Mouse (Mus musculus) forebrain, embryonic 10.5 days (tissue): ENCODE measurements at regions not wholly inside any gene's neighbourhood (a gene's known extent, or its start where the extent isn't known, plus 50 kb on each side); places are given as distances from the start of the nearest gene placed in this dataset.

Experiments
- DNase-seq: peaks from one replicate; pipeline ENCODE4 v3.0.0-alpha.2; 2017; ENCODE audit warnings: low spot score; ENCODE audit errors: extremely low spot score
- H3K27ac ChIP-seq: fragments of 300-500 bp; sonication (generic); 2 replicates; pipeline ENCODE4 v1.5.1; 2016; ENCODE audit warnings: mild to moderate bottlenecking
- H3K27me3 ChIP-seq: fragments of 300-500 bp; sonication (generic); 2 replicates; pipeline ENCODE4 v1.6.1; 2016; ENCODE audit warnings: mild to moderate bottlenecking; ENCODE audit not compliant: poor library complexity, severe bottlenecking
- H3K36me3 ChIP-seq: fragments of 300-500 bp; sonication (generic); replicated peaks from 2 replicates; pipeline ENCODE4 v1.6.1; 2016; ENCODE audit warnings: mild to moderate bottlenecking, moderate library complexity
- H3K4me1 ChIP-seq: fragments of 300-500 bp; sonication (generic); 2 replicates; pipeline ENCODE4 v1.6.1; 2016
- H3K4me3 ChIP-seq: fragments of 300-500 bp; sonication (generic); 2 replicates; pipeline ENCODE4 v1.5.1; 2016; ENCODE audit warnings: mild to moderate bottlenecking, moderate library complexity
- H3K9me3 ChIP-seq: fragments of 300-500 bp; sonication (generic); 2 replicates; pipeline ENCODE4 v1.6.1; 2016; ENCODE audit warnings: mild to moderate bottlenecking, moderate library complexity
- WGBS: fragments of 180-500 bp; shearing (Covaris S2); methylation state at CpG from one replicate; pipeline ENCODE4 v1.1.7; 2016; 5-methylcytosine and 5-hydroxymethylcytosine counted together

DNA sequence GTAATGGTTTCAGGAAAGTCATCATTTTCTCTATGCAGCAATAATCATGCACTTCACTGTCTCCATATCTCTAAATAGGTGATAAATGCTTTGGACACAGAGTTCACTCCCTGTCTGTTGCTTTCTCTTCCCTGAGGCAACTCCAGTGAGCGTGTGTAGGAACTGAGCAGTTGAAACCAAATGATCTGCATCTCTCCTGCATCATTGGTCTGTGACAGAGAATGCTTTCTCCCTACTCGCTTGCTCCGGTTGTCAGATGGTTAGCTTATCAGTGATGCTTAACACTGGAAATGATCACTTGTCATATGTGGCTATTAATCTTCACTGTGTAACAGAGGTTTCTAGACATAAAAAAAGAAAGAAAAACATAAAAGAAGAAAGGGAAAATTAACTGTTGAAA is 969.7 kb upstream of the Sel1l start:
- no peak overlapping the region for H3K4me3 ChIP-seq
- H3K4me1 ChIP-seq, result no peaks in the 10 kb centered on the region
- H3K27me3 ChIP-seq, result no peaks in the 10 kb centered on the region
- no peaks in the 10 kb centered on the region for H3K36me3 ChIP-seq
- H3K27ac ChIP-seq, result no peak overlapping the region
- no peaks in the 10 kb centered on the region for H3K9me3 ChIP-seq
- WGBS, result 89% methylated on average over 3 of the region's 3 CpGs
- DNase-seq, result no peak

DNA sequence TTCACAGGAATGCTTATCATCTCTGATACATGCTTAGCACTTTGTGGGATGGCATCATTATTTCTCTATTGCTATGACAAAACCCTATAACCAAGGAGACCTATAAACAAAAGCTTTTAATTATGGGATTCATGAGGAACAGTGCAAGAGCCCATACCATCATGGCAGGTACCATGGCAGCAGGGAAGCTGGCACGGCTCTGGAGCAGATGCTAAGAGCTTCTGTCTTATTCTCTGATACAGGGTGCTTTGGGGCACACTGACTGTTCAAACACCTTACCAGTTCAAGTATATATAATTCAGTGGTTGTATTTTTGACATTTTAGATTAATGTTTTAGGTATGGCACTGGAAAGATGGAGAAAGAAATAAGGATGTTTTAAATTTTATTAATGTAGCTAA is 952.2 kb upstream of the Sel1l start:
- DNase-seq, result no peak
- WGBS, result 93% methylated on average over 1 of the region's 1 CpGs
- Histone ChIP-seq H3K27me3 (no peaks in the 10 kb centered on the region), H3K4me3 (no peak overlapping the region), H3K9me3 (no peaks in the 10 kb centered on the region), H3K27ac (no peak overlapping the region), H3K4me1 (no peaks in the 10 kb centered on the region), H3K36me3 (no peaks in the 10 kb centered on the region)

DNA sequence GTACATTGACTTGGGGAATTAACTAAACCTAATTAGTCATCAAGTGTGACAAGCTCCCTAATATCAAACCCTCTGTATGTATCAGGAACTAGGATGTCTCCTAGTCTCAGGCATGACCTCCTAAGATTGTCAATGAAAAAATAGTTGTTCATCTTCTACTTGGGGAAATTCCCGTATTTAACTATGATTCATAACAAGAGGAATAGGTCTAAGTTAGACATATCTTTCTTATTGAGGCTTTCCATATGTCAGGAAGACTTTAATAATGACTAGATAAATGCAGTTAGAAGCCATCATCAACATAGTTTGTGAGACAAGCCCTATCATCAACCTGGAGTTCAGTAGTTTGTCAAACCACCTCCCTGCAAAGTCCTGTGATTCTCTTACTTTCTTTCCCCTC is 934.4 kb upstream of the Sel1l start:
- no peaks in the 10 kb centered on the region for H3K9me3 ChIP-seq
- H3K4me1 ChIP-seq, result no peaks in the 10 kb centered on the region
- no peak for DNase-seq
- H3K4me3 ChIP-seq, result no peak overlapping the region
- no peaks in the 10 kb centered on the region for H3K27me3 ChIP-seq
- WGBS, result 88% methylated on average over 1 of the region's 1 CpGs
- H3K27ac ChIP-seq, result no peak overlapping the region
- no peaks in the 10 kb centered on the region for H3K36me3 ChIP-seq

DNA sequence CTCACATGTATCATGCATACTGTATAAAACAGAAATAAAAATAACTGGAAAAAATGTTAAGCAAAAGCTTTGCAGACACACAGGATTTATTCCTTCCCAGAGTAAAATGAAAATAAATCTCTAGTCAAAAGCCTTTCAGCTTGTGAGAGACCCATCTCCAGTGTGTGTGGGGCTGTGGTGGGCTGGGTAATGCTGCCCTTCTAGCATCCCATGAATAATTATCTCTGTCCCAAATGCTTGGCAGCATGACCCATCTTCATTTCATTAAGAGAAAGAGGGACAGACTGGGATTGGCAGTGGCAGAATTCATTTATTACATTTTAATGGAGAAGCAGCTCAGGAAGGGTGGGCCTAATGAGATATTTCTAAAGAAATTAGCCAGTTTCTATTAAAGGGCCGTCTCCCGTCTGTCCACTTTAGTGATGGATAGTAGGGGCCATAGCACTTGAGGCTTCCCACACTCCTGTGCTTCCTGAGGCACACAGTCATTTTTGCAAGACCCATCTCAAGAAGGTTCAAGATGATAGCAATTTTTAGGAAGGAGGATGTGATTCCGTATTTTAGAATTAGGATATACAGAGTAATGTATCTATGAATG is 930.8 kb upstream of the Sel1l start:
- Histone ChIP-seq H3K4me1 (no peaks in the 10 kb centered on the region), H3K9me3 (no peaks in the 10 kb centered on the region), H3K27ac (no peak overlapping the region), H3K4me3 (no peak overlapping the region), H3K36me3 (no peaks in the 10 kb centered on the region), H3K27me3 (no peaks in the 10 kb centered on the region)
- WGBS, result 97% methylated on average over 3 of the region's 3 CpGs
- no peak for DNase-seq

DNA sequence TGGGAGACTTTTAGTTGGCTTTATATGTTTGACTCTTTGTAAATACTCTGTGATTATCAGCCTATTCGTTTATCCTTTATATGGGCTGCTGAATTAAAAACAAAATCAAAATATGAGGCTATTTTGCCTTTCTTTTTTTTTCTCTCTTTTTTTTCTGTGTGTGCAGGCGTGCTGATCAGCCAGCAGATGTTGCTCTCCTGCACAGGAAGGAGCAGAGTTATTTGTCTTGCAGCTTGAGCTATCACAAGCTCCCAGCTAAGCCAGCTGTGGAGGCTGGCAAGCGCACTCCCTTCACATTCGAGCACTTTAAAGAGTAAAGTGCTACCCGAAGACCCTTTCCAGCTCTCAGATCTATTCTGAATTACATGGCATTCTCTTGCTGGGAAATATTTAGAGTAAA is 926.7 kb upstream of the Sel1l start:
- Histone ChIP-seq H3K27me3 (no peaks in the 10 kb centered on the region), H3K4me3 (no peak overlapping the region), H3K36me3 (no peaks in the 10 kb centered on the region), H3K4me1 (no peaks in the 10 kb centered on the region), H3K9me3 (no peaks in the 10 kb centered on the region), H3K27ac (no peak overlapping the region)
- no peak for DNase-seq
- WGBS, result 65% methylated on average over 5 of the region's 5 CpGs

GRCm38 (mm10) chr12:92748576-92748975 is 899.6 kb upstream of the Sel1l start:
- Histone ChIP-seq H3K4me3 (no peak overlapping the region), H3K36me3 (no peaks in the 10 kb centered on the region), H3K27me3 (no peaks in the 10 kb centered on the region), H3K27ac (no peak overlapping the region), H3K9me3 (no peaks in the 10 kb centered on the region), H3K4me1 (no peaks in the 10 kb centered on the region)
- no peak for DNase-seq
- WGBS, result 93% methylated on average over 1 of the region's 1 CpGs

- WGBS, result 86% methylated on average over 3 of the region's 3 CpGs
- Histone ChIP-seq H3K9me3 (no peaks in the 10 kb centered on the region), H3K27me3 (no peaks in the 10 kb centered on the region), H3K4me1 (no peaks in the 10 kb centered on the region), H3K36me3 (no peaks in the 10 kb centered on the region), H3K4me3 (no peak overlapping the region), H3K27ac (no peak overlapping the region)
- DNase-seq, result no peak
These were observed 891.9 kb upstream of the Sel1l start for GRCm38 (mm10) chr12:92740818-92741217.

DNA sequence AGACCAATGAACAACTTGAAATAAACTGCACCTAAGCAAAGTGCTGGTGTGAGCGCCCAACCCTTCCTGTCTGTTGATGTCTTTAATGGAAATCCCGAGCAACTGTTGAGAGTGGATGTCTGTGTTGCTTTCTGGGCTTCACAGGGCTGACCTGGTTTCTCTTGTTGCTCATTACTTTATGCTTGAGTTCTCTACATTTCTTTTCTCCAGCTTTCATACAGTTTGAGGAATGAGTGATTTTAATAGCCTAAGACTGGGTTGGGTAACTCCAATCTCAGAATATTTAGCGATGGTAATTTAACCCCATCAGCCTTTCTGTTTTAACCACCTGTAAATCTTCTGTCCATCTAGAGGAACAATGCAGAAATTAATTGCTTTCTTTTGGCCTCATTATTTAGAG is 890.2 kb upstream of the Sel1l start:
- DNase-seq, result no peak
- Histone ChIP-seq H3K27ac (no peak overlapping the region), H3K4me1 (no peaks in the 10 kb centered on the region), H3K4me3 (no peak overlapping the region), H3K9me3 (no peaks in the 10 kb centered on the region), H3K36me3 (no peaks in the 10 kb centered on the region), H3K27me3 (no peaks in the 10 kb centered on the region)
- 92% methylated on average over 3 of the region's 3 CpGs for whole genome bisulfite sequencing

DNA sequence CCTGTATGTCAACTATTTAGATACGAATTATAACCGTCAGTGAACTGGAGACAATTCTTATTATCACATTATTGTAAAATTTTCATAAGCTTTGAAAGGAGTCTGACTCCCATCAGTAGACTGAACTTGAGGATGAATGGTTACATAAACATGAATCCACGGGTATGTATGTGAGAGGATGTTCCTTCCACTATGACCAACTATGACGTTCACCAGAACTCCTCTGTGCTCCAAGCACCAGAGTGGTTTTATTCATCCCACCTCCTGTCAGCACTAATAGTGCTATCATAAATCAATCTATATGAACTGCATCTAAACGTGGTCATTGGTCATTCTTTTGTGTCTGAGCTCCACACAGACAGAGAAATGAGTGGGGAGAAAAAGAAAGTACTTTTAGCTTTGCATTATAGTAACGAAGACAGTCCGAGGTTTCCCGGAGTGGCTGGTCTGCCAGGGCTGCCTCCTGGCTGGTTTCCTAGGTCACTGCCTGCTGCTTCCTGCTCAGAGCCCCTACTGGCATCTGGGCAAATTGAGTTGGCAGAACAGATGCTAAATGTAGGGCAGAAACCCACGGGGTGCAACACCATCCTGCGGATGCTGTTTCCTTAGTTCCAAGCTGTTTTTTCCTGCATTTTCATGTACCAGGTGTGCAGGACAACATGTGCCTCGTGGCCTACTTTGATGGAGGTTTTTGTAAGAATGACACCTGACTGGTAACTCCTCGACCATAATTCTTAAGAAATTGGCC is 888.8 kb upstream of the Sel1l start:
- Histone ChIP-seq H3K27ac (no peak overlapping the region), H3K36me3 (no peaks in the 10 kb centered on the region), H3K27me3 (no peaks in the 10 kb centered on the region), H3K4me1 (no peaks in the 10 kb centered on the region), H3K4me3 (no peak overlapping the region), H3K9me3 (no peaks in the 10 kb centered on the region)
- 85% methylated on average over 12 of the region's 12 CpGs for WGBS
- DNase-seq, result no peak

- no peaks in the 10 kb centered on the region for H3K9me3 ChIP-seq
- no peaks in the 10 kb centered on the region for H3K27me3 ChIP-seq
- H3K4me3 ChIP-seq, result no peak overlapping the region
- DNase-seq, result no peak
- no peaks in the 10 kb centered on the region for H3K36me3 ChIP-seq
- H3K27ac ChIP-seq, result no peak overlapping the region
- H3K4me1 ChIP-seq, result no peaks in the 10 kb centered on the region
- WGBS, result 88% methylated on average over 3 of the region's 3 CpGs
These were observed 874.1 kb upstream of the Sel1l start for GRCm38 (mm10) chr12:92723022-92723421.

DNA sequence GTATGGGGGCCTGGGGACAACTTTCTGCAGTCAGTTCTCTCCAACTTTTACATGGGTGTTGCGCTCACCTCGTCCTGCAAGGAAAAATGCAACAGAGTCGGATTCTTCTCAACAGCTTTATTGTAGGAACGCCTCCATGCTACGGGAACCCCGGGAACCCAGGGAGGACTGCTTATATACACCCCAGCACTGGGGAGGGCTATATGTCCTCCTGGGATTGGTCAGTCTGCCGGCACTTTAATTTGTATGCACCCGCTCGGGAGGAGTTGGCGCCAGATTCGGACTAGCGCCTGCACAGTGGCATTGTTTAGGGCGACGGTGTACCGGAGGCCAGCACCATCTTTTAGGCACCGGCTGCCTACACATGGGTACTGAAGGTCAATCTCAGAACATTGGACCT is 864.5 kb upstream of the Sel1l start:
- WGBS, result 96% methylated on average over 16 of the region's 16 CpGs
- H3K27ac ChIP-seq, result no peak overlapping the region

DNA sequence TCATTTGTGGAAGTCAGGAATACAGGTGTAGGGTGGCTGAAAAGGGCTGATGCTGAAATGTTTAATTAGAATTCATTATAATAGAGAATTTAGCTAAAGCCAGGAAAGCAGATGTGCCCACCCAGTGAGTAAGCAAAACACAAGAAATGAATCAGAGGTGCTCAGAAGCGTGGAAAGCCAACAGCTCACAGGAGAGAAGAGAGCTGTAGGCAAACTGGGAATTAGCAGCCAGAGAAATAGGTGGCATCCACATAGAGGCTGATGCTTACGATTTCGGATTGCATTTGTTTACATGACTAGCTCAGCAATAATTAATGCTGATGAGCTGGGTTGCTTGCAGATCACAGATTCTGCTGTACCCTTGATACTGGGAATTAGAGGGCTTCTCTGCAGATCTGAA is 859.5 kb upstream of the Sel1l start:
- DNase-seq, result no peak
- no peaks in the 10 kb centered on the region for H3K27me3 ChIP-seq
- no peaks in the 10 kb centered on the region for H3K4me1 ChIP-seq
- no peak overlapping the region for H3K27ac ChIP-seq
- no peaks in the 10 kb centered on the region for H3K36me3 ChIP-seq
- H3K9me3 ChIP-seq, result no peaks in the 10 kb centered on the region
- WGBS, result 57% methylated on average over 3 of the region's 3 CpGs
- no peak overlapping the region for H3K4me3 ChIP-seq

More for the DNA sequence above, 864.5 kb upstream of the Sel1l start:
- Histone ChIP-seq H3K4me3 (no peak overlapping the region), H3K27me3 (no peaks in the 10 kb centered on the region), H3K9me3 (no peaks in the 10 kb centered on the region), H3K4me1 (no peaks in the 10 kb centered on the region), H3K36me3 (no peaks in the 10 kb centered on the region)
- no peak for DNase-seq

- no peak overlapping the region for H3K27ac ChIP-seq
These were observed 854.8 kb upstream of the Sel1l start for GRCm38 (mm10) chr12:92703731-92704130.

DNA sequence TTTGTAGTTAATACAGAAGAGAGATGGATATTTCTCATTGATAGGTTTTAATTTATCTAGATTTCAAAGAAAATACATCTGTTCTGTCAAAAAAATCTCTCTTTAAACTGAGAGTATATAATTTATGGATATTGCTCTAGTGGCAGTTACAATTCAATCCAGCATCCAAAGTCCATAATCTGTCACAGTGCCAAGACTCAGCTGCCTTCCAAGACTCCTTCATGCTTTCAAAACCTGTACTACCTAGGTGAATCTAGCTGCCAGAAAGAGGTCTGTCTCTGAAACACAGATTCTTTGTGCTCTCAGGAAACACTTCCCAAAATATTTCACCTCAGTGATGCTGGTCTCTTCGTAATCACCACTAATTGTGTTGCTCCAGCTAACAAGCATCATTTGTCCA is 844.0 kb upstream of the Sel1l start:
- no peak for DNase-seq
- Histone ChIP-seq H3K27me3 (no peaks in the 10 kb centered on the region), H3K27ac (no peak overlapping the region), H3K4me3 (no peak overlapping the region), H3K36me3 (no peaks in the 10 kb centered on the region), H3K9me3 (no peaks in the 10 kb centered on the region), H3K4me1 (no peaks in the 10 kb centered on the region)
- 89% methylated on average over 1 of the region's 1 CpGs for WGBS

More at GRCm38 (mm10) chr12:92703731-92704130, 854.8 kb upstream of the Sel1l start:
- Histone ChIP-seq H3K9me3 (no peaks in the 10 kb centered on the region), H3K27me3 (no peaks in the 10 kb centered on the region), H3K4me1 (no peaks in the 10 kb centered on the region), H3K4me3 (no peak overlapping the region), H3K36me3 (no peaks in the 10 kb centered on the region)
- DNase-seq, result no peak
